Mouse (Mus musculus): ENCODE data around the gene Pdss1. TPM values are rescaled to one million over a fixed set of nuclear protein-coding genes. Genes with fewer than 3 reads are reported as not detected.
"Not testable (repeated sequence)": the region's sequence is repeated elsewhere in the genome, so short reads cannot be mapped to it uniquely, and the experiment has no call there.

Gene Pdss1
- total and polyA plus RNA-seq, 2 experiments from 2014 or later, result 19.4 to 22.5 TPM

- no peak for TF ChIP-seq CTCF (IDR thresholded peaks at IDR 0.05; ENCODE audit: low read depth)
- no peaks in the 10 kb centered on the region for H3K27me3 ChIP-seq (ENCODE audit: insufficient read depth, low read length)
- H3K27ac ChIP-seq (ENCODE audit: low read depth, low read length), result no peak overlapping the region
- H3K4me3 ChIP-seq (ENCODE audit: low read depth, low read length), result no peak overlapping the region
- no peak overlapping the region for H3K9ac ChIP-seq
- peaks cover 40% of the 10 kb centered on the region for H3K36me3 ChIP-seq (ENCODE audit: insufficient read depth)
- WGBS, result 68% methylated on average over 3 of the region's 3 CpGs
- H3K4me2 ChIP-seq (ENCODE audit: low read depth), result no peak overlapping the region
- no peak for DNase-seq
- H3K9me3 ChIP-seq (ENCODE audit: low read length), result no peaks in the 10 kb centered on the region
- H3K4me1 ChIP-seq (ENCODE audit: insufficient read depth), result no peaks in the 10 kb centered on the region
- no peak for ATAC-seq
Observed at GRCm38 (mm10) chr2:22914421-22914820, 19.1 kb downstream of the Pdss1 start.

DNA sequence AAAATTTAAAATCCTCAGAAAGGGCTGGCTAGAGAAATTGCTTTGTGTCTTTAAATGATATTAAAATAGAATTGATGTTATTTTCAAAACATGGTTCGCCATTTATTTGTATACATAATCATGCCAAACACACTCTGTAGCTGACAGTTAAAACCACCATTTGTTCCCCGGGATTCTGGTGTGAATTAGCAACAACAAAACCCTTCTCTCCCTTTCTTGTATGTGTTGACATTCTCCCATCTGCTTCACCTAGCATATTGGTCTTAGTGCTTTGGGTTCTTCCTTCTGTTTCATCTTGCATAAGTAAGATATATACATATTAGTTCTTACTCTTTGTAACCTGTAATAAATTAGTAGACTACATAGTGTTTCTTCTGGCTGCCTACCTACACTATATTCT, 23.3 kb downstream of the Pdss1 start:
- 60% methylated on average over 2 of the region's 2 CpGs for WGBS

DNA sequence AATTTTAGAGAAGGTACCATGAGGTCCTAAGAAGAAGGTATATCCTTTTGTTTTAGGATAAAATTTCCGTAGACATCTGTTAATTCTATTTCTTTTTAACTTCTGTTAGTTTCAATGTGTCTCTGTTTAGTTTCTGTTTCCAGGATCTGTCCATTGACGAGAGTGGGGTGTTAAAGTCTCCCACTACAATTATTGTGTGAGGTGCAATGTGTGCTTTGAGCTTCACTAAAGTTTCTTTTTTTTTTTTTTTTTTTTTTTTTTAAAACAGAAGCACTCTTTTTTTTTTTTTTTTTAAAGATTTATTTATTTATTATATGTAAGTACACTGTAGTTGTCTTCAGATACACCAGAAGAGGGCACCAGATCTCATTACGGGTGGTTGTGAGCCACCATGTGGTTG, 30.6 kb downstream of the Pdss1 start:
- DNase-seq; ATAC-seq; H3K27me3 ChIP-seq (ENCODE audit: insufficient read depth, low read length); H3K4me3 ChIP-seq (ENCODE audit: low read depth, low read length); H3K4me1 ChIP-seq (ENCODE audit: insufficient read depth); H3K27ac ChIP-seq (ENCODE audit: low read depth, low read length); H3K9me3 ChIP-seq (ENCODE audit: low read length); H3K4me2 ChIP-seq (ENCODE audit: low read depth); H3K9ac ChIP-seq: not testable (repeated sequence)
- H3K36me3 ChIP-seq (ENCODE audit: insufficient read depth), result peaks cover 10% of the 10 kb centered on the region; the same call in 1 of the 2 replicates
- 98% methylated on average over 2 of the region's 3 CpGs for WGBS

More for the DNA sequence above, 23.3 kb downstream of the Pdss1 start:
- Histone ChIP-seq H3K36me3 (ENCODE audit: insufficient read depth) (peaks cover 21% of the 10 kb centered on the region), H3K4me1 (ENCODE audit: insufficient read depth) (no peaks in the 10 kb centered on the region), H3K27me3 (ENCODE audit: insufficient read depth, low read length) (no peaks in the 10 kb centered on the region), H3K9me3 (ENCODE audit: low read length) (no peaks in the 10 kb centered on the region), H3K4me2 (ENCODE audit: low read depth) (no peak overlapping the region), H3K27ac (ENCODE audit: low read depth, low read length) (no peak overlapping the region), H3K4me3 (ENCODE audit: low read depth, low read length) (no peak overlapping the region), H3K9ac (no peak overlapping the region)
- DNase-seq, result no peak
- no peak for TF ChIP-seq CTCF (IDR thresholded peaks at IDR 0.05; ENCODE audit: low read depth)
- peak; percentile 43; the same call in 1 of the 2 replicates for ATAC-seq

DNA sequence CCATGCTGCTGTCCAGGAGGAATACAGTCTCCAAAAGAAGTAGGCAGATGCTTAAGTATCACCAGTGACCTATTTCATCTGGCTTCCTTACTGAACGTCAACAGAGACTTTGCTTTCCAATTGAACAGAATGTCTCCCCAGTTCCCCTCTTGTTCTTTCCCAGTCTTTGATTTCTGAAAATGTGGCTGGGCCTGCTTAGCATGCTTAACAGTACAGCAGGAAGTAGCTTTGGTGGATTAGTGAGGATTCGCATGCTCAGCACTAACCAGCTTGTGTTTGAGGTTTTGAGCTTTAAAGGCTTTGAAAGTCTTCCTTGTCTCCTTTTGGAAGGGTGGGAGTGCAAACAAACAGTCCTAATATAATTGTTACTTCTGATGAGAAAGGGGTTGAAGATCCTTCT, 32.9 kb downstream of the Pdss1 start:
- no peak overlapping the region for H3K4me3 ChIP-seq (ENCODE audit: low read depth, low read length)
- H3K27me3 ChIP-seq (ENCODE audit: insufficient read depth, low read length), result no peaks in the 10 kb centered on the region
- 52% methylated on average over 2 of the region's 2 CpGs for WGBS
- DNase-seq, result no peak
- TF ChIP-seq CTCF (IDR thresholded peaks at IDR 0.05; ENCODE audit: low read depth), result no peak
- no peak overlapping the region for H3K27ac ChIP-seq (ENCODE audit: low read depth, low read length)
- no peaks in the 10 kb centered on the region for H3K9me3 ChIP-seq (ENCODE audit: low read length)
- ATAC-seq, result peak; percentile 48; the same call in 1 of the 2 replicates
- H3K36me3 ChIP-seq (ENCODE audit: insufficient read depth), result peaks cover 10% of the 10 kb centered on the region
- H3K4me2 ChIP-seq (ENCODE audit: low read depth), result no peak overlapping the region
- no peak overlapping the region for H3K9ac ChIP-seq
- no peaks in the 10 kb centered on the region for H3K4me1 ChIP-seq (ENCODE audit: insufficient read depth)

DNA sequence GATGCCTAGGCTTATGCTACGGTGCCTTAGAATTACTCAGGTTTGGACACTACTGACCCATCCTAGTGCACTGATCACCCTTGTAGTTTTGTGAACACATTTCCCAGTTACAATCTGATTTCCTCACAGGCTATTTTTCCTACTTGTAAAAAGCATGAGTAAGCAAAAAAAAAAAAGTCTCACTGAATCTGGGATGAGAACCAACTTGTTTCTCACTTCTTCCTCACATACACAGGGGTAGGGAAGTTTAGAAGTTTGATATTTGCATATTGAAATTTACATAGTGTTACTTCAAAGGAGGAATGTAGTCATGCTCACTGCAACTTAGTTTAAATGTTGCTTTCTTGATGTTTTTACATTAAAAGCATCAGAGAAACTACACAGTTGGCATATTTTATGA, 38.2 kb downstream of the Pdss1 start:
- no peak for TF ChIP-seq CTCF (IDR thresholded peaks at IDR 0.05; ENCODE audit: low read depth)
- DNase-seq, result no peak
- Histone ChIP-seq H3K4me1 (ENCODE audit: insufficient read depth) (no peaks in the 10 kb centered on the region), H3K27me3 (ENCODE audit: insufficient read depth, low read length) (no peaks in the 10 kb centered on the region), H3K4me3 (ENCODE audit: low read depth, low read length) (no peak overlapping the region), H3K27ac (ENCODE audit: low read depth, low read length) (no peak overlapping the region), H3K9me3 (ENCODE audit: low read length) (no peaks in the 10 kb centered on the region), H3K36me3 (ENCODE audit: insufficient read depth) (peaks cover 22% of the 10 kb centered on the region), H3K4me2 (ENCODE audit: low read depth) (no peak overlapping the region), H3K9ac (no peak overlapping the region)
- peak; percentile 72 for ATAC-seq
- WGBS, result 86% methylated on average over 1 of the region's 1 CpGs

DNA sequence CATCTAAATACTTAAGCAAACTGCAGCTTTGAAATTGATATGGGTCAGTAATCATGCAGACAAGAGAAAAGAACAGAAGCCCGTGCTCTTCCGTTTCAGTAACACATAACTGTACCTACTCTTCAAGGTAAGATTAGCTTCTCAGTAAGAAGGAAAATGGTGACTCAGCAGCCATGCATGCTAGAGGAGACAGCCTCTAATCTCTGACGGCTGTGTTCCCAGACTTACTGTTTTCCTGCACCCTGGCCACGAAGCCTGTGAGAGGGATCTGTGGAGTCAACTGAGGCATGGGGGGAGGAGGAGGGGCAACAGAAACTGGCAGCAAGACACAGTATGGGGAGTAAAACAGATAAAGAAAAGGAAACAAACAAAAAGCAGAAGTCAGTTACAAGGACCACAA, 54.6 kb downstream of the Pdss1 start:
- no peak overlapping the region for H3K4me3 ChIP-seq (ENCODE audit: low read depth, low read length)
- H3K36me3 ChIP-seq (ENCODE audit: insufficient read depth), result peaks cover 4% of the 10 kb centered on the region; the same call in 1 of the 2 replicates
- no peaks in the 10 kb centered on the region for H3K27me3 ChIP-seq (ENCODE audit: insufficient read depth, low read length)
- no peak for DNase-seq
- no peak overlapping the region for H3K27ac ChIP-seq (ENCODE audit: low read depth, low read length)
- H3K4me2 ChIP-seq (ENCODE audit: low read depth), result no peak overlapping the region
- no peaks in the 10 kb centered on the region for H3K4me1 ChIP-seq (ENCODE audit: insufficient read depth)
- no peak for ATAC-seq
- WGBS, result 54% methylated on average over 4 of the region's 4 CpGs
- no peak overlapping the region for H3K9ac ChIP-seq
- TF ChIP-seq CTCF (IDR thresholded peaks at IDR 0.05; ENCODE audit: low read depth), result no peak
- H3K9me3 ChIP-seq (ENCODE audit: low read length), result no peaks in the 10 kb centered on the region

GRCm38 (mm10) chr2:22954278-22954677, 59.0 kb downstream of the Pdss1 start:
- 80% methylated on average over 4 of the region's 4 CpGs for WGBS
- TF ChIP-seq CTCF (IDR thresholded peaks at IDR 0.05; ENCODE audit: low read depth), result no peak
- Histone ChIP-seq H3K4me3 (ENCODE audit: low read depth, low read length) (no peak overlapping the region), H3K27me3 (ENCODE audit: insufficient read depth, low read length) (no peaks in the 10 kb centered on the region), H3K4me2 (ENCODE audit: low read depth) (no peak overlapping the region), H3K36me3 (ENCODE audit: insufficient read depth) (peaks cover 4% of the 10 kb centered on the region; the same call in 1 of the 2 replicates), H3K27ac (ENCODE audit: low read depth, low read length) (no peak overlapping the region), H3K4me1 (ENCODE audit: insufficient read depth) (no peaks in the 10 kb centered on the region), H3K9ac (no peak overlapping the region), H3K9me3 (ENCODE audit: low read length) (no peaks in the 10 kb centered on the region)
- no peak for ATAC-seq
- no peak for DNase-seq

DNA sequence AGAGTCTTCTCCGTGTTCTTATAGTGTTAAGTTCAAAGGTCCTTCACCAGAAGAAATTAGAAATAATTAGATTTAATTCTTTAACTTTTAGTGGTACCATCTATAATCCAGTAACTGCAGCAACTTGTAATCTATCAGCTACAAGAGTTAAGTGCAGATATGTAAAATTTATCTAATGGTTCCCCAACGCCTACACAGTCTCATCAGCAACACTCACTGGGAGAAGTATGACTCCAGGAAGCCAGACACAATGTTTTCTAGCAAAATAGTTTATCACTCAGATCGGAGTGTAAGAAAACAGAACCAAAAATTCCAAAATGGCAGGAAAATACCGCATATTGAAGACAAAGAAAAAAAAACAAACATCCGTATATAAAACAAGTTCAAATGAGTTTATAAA, 60.6 kb downstream of the Pdss1 start:
- Histone ChIP-seq H3K9me3 (ENCODE audit: low read length) (no peaks in the 10 kb centered on the region), H3K4me1 (ENCODE audit: insufficient read depth) (no peaks in the 10 kb centered on the region), H3K4me3 (ENCODE audit: low read depth, low read length) (no peak overlapping the region), H3K9ac (no peak overlapping the region), H3K27me3 (ENCODE audit: insufficient read depth, low read length) (no peaks in the 10 kb centered on the region), H3K36me3 (ENCODE audit: insufficient read depth) (no peaks in the 10 kb centered on the region), H3K4me2 (ENCODE audit: low read depth) (no peak overlapping the region), H3K27ac (ENCODE audit: low read depth, low read length) (no peak overlapping the region)
- WGBS, result 88% methylated on average over 5 of the region's 5 CpGs
- DNase-seq (no peak), ATAC-seq (no peak)
- TF ChIP-seq CTCF (IDR thresholded peaks at IDR 0.05; ENCODE audit: low read depth), result no peak

All from forebrain, postnatal 0 days (tissue).